Mouse (Mus musculus) splenic B cell, adult 2 months (primary cell): ENCODE measurements around the gene Kiss1r.
A peak's percentile ranks its signal among the peaks of the same experiment; 100 is the strongest.

ENCODE experiments used
- DNase-seq: peaks from one replicate; pipeline ENCODE4 v3.0.0-alpha.2; 2011; ENCODE audit warnings: low read depth, low spot score
- H3K27me3 ChIP-seq: 2 replicates; pipeline ENCODE4 v1.6.1; 2012; ENCODE audit warnings: mild to moderate bottlenecking, low read length, moderate library complexity, mixed read lengths; ENCODE audit not compliant: control insufficient read depth, poor library complexity, insufficient read depth, severe bottlenecking
- H3K36me3 ChIP-seq: 2 replicates; pipeline ENCODE4 v1.6.1; 2012; ENCODE audit warnings: mild to moderate bottlenecking, low read length, moderate library complexity, mixed read lengths; ENCODE audit not compliant: control insufficient read depth, poor library complexity, insufficient read depth, severe bottlenecking

The Kiss1r gene

GRCm38 (mm10) chr10:79925785-79926490 lies 9.2 kb downstream of the Kiss1r start:
- peak; percentile 62 for DNase-seq
- no peaks in the 10 kb centered on the region for H3K27me3 ChIP-seq
- no peaks in the 10 kb centered on the region for H3K36me3 ChIP-seq

- DNase-seq: peak; percentile 93
- H3K27me3 ChIP-seq: no peaks in the 10 kb centered on the region
- peaks cover 2% of the 10 kb centered on the region; the same call in 1 of the 2 replicates for H3K36me3 ChIP-seq
Observed at GRCm38 (mm10) chr10:79926491-79927323, 9.9 kb downstream of the Kiss1r start, which contains the start of gene Arid3a. Gene Arid3a, plus strand, starts transcription at chr10:79927043.

DNA sequence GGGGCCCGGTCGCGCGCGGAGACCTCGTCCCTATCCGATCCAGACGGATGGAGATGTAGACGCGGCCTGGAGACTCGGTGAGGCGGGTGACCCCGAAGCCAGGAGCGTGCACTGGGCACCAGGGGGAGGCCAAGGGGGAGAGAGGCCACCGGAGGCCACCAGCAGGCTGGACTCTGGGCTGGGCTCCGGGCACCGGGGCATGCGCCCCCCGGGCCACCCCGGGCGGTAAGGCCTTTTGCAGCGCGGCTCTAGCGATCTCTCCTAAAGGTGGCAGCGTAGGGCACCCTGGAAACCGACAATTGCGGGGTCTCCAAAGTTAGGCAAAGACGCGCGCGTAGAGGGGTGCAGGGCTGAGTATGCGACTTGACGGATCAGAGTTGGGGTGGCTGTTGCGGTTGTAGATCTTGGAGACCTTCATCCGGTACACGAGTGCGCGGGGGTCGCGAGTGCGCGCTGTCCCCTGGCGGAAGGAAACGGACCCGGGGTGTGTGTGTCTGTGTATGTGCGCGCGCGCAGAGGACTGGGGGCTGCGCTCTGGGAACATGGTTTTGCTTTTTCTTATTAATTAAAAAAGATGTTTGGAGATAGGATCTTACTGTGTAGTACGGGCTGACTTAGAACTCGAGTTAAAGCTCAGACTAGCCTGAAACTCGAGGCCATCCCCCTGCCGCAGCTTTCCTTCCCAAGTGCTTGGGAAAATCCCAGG lies 10.7 kb downstream of the Kiss1r start:
- H3K36me3 ChIP-seq: peaks cover 2% of the 10 kb centered on the region; the same call in 1 of the 2 replicates
- peak; percentile 57 for DNase-seq
- H3K27me3 ChIP-seq: no peaks in the 10 kb centered on the region

- Histone ChIP-seq H3K36me3 (peaks cover 2% of the 10 kb centered on the region; the same call in 1 of the 2 replicates), H3K27me3 (no peaks in the 10 kb centered on the region)
- peak; percentile 63 for DNase-seq
Observed at GRCm38 (mm10) chr10:79928030-79928694, 11.4 kb downstream of the Kiss1r start.

GRCm38 (mm10) chr10:79928907-79929701 lies 12.3 kb downstream of the Kiss1r start:
- peaks cover 2% of the 10 kb centered on the region; the same call in 1 of the 2 replicates for H3K36me3 ChIP-seq
- no peak for DNase-seq
- no peaks in the 10 kb centered on the region for H3K27me3 ChIP-seq

DNA sequence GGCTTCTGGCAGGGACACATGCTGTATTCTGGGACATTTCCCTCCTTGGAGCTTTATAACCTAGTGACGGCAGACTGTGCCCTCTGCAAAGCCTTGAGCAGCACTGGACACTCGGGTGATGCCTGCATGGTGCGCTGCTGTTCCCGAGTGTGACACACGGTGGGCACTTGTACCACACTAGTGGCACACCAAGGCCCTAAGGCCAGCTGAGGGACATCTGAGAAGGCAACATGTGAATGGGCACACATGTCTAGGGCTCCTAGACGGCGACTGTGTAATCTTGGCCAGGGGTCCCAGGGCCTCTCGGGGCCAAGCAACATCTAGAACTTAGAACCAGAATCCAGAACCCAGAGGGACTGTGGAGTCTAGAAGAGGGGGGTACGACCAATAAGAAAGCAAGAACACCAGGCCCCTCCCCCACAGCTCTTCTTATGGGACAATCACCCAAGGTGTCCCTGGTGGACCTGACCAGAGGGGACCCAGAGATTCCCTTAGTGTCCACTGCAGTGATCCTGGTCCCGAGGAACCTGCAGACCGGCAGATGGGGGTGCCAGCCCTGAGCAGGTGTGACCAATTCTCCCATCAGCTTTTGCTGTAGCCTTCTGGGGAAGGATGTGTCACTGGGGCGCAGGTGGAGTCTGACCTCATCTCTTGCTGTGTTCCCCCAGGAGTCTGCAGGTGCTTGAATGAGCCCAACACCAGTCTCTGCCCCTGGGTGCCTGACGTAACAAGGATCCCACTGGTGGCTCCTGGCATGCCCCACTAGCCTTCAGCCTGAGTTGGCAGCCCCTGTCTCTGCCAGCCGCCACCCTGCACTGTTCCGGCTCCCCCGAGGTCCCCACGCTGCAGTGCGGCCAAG lies 13.4 kb downstream of the Kiss1r start:
- DNase-seq: no peak
- no peaks in the 10 kb centered on the region for H3K27me3 ChIP-seq
- peaks cover 2% of the 10 kb centered on the region; the same call in 1 of the 2 replicates for H3K36me3 ChIP-seq

DNA sequence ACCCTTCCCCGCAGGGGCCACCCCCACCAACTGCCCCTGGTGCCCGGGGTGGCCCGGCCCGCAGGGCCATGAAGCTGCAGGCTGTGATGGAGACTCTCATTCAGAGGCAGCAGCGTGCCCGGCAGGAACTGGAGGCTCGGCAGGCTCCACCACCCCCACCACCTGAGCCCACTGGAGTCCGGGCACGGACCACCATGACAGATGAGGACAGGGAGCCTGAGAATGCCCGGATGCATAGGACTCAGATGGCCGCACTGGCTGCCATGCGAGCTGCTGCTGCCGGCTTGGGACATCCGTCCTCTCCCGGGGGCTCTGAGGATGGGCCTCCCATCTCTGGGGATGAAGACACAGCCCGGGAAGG lies 14.0 kb downstream of the Kiss1r start:
- no peaks in the 10 kb centered on the region for H3K27me3 ChIP-seq
- H3K36me3 ChIP-seq: peaks cover 2% of the 10 kb centered on the region; the same call in 1 of the 2 replicates
- DNase-seq: no peak

DNA sequence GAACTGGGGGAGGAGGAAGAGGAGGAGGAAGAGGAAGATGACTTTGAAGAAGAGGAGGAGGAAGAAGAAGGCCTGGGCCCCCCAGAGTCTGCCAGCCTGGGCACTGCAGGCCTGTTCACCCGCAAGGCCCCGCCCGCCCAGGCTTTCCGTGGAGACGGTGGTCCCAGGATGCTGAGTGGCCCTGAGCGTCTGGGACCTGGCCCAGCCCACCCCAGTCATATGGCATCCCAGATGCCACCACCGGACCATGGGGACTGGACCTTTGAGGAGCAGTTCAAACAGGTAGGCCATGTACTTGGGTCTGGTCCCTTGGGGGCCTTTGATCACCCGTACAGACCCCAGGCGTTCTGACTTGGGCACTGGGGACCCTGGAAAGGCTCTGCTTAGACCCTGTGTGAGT lies 15.0 kb downstream of the Kiss1r start:
- Histone ChIP-seq H3K36me3 (peaks cover 2% of the 10 kb centered on the region; the same call in 1 of the 2 replicates), H3K27me3 (no peaks in the 10 kb centered on the region)
- DNase-seq: no peak

GRCm38 (mm10) chr10:79932736-79933135 lies 16.0 kb downstream of the Kiss1r start:
- peaks cover 2% of the 10 kb centered on the region; the same call in 1 of the 2 replicates for H3K36me3 ChIP-seq
- H3K27me3 ChIP-seq: no peaks in the 10 kb centered on the region
- no peak for DNase-seq

GRCm38 (mm10) chr10:79933145-79933679 lies 16.4 kb downstream of the Kiss1r start:
- DNase-seq: no peak
- H3K27me3 ChIP-seq: no peaks in the 10 kb centered on the region
- H3K36me3 ChIP-seq: peaks cover 2% of the 10 kb centered on the region; the same call in 1 of the 2 replicates

- DNase-seq: no peak
- peaks cover 2% of the 10 kb centered on the region; the same call in 1 of the 2 replicates for H3K36me3 ChIP-seq
- H3K27me3 ChIP-seq: no peaks in the 10 kb centered on the region
Observed at GRCm38 (mm10) chr10:79933861-79934260, 17.1 kb downstream of the Kiss1r start.

GRCm38 (mm10) chr10:79934272-79934721 lies 17.5 kb downstream of the Kiss1r start:
- Histone ChIP-seq H3K36me3 (peaks cover 2% of the 10 kb centered on the region; the same call in 1 of the 2 replicates), H3K27me3 (no peaks in the 10 kb centered on the region)
- no peak for DNase-seq
